Mouse (Mus musculus): Measurements from ENCODE around the gene Rab8a.
A peak's percentile ranks its signal among the peaks of the same experiment; 100 is the strongest.

The Rab8a gene

GRCm38 (mm10) chr8:72146556-72146955 is 14.4 kb upstream of the Rab8a start:
- no peak for DNase-seq (ENCODE audit: low spot score in 2 of 2)

DNA sequence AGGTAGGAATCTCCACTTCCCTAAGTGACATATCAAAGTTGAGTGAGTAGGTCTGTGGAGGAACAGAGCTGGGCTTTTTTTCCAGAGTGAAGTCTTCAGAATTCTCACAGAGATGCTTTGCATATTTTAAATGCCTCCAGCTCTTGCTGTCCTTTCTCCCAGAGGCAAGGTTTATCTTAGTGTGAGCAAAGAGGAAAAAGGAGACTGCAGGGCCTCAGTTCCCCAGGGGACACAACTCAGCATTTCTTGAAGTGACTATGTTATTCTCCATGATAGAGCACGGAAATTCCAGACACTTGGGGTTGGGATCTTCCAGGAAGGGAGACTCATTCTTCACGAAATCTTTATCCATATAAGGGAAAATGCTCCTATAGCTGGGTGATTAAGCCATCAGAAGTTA is 13.7 kb upstream of the Rab8a start:
- no peak for DNase-seq (ENCODE audit: low spot score in 2 of 2)

DNA sequence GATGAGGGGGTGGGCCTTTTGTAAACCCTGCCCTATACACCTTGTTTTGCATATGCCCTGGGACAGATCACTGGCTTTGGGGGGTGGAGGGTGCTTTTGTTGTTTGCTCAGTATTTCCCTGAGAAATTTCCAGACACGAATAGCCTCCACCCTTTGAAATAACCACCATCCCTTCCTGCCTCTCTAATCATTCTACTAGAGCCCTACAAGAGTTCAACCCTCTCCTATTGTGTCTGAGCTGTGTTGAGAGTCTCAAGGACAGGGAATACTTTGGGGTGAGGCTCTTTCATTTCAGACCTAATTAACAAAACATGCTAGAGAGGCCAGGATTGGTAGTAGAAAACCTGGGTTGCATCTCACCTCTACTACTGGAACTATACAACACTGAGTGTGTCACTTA is 11.9 kb upstream of the Rab8a start:
- no peak for DNase-seq (ENCODE audit: low spot score in 2 of 2)

- DNase-seq (ENCODE audit: low spot score in 2 of 2) = no peak
These were observed 9.5 kb upstream of the Rab8a start for GRCm38 (mm10) chr8:72151418-72152078.

GRCm38 (mm10) chr8:72153382-72153781 is 7.6 kb upstream of the Rab8a start:
- no peak for DNase-seq (ENCODE audit: low spot score in 2 of 2)

DNA sequence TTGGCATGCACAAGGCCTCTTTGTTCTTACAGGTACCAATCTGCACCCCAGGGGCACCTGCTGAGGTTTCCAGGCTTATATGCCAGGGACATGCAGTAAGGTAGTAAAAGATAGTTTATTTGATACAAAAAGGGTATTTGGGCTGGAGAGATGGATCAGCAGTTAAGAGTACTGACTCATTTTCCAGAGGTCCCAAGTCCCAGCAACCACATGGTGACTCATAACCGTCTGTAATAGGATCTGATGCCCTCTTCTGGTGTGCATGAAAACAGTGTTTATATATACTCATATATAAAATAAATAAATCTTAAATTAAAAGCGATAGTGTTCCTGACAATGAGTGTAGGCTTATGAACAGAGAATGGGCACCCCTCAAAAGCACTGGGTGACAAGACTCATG is 2.9 kb upstream of the Rab8a start:
- no peak for DNase-seq (ENCODE audit: low spot score in 2 of 2)

DNA sequence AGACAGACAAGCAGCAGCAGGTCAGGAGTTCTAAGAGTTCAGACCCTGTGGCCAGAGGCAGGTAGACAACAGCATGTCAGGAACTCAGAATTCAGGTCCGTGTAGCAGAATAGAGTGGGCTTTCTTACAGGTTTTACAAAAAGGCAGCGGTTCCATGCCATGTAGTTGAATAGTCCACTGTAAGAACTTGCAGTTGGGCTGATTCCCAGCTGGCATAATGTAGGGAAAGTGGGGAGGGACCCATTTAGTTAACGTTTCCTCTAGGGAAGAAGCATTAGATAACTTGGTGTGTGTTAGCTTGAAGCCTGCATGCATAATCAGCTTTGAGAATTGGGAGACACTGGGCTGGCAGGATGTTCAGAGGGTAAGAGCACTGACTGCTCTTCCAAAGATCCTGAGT is 2.3 kb upstream of the Rab8a start:
- no peak for DNase-seq (ENCODE audit: low spot score in 2 of 2)

DNA sequence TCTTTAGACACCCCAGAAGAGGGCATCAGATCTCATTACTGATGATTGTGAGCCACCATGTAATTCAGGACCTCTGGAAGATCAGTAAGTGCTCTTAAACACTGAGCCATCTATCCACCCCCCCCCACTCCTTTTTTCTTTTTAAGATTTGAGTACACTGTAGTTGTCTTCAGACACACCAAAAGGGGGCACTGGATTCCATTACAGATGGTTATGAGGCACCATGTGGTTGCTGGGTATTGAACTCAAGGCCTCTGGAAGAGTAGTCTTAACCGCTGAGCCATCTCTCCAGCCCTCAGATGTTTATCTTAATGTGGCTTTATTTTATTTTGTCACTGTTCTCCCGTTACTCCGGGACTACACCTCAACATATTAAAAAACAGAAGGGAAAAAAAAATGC is 993 bp upstream of the Rab8a start:
- DNase-seq (ENCODE audit: low spot score in 2 of 2) = no peak

DNA sequence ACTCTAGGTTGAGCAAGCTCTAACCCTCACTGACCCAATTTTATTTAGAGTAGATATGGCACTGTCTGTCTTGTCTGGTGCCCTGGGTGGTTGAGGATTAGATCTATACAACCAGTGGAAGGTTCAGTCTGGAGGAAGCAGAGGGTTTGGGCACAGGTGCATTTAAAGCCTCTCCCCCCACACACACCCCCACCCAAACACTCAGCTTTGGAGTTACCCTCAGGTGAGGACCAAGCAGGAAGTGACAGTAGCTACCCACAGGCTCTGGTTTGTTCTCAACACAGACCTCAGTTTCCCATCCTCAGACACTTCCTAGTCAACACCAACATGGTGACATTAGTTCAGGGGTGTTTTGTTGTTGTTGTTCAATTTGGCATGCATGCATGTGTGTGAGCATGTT is 1.8 kb downstream of the Rab8a start:
- DNase-seq (ENCODE audit: low spot score in 2 of 2) = no peak

DNA sequence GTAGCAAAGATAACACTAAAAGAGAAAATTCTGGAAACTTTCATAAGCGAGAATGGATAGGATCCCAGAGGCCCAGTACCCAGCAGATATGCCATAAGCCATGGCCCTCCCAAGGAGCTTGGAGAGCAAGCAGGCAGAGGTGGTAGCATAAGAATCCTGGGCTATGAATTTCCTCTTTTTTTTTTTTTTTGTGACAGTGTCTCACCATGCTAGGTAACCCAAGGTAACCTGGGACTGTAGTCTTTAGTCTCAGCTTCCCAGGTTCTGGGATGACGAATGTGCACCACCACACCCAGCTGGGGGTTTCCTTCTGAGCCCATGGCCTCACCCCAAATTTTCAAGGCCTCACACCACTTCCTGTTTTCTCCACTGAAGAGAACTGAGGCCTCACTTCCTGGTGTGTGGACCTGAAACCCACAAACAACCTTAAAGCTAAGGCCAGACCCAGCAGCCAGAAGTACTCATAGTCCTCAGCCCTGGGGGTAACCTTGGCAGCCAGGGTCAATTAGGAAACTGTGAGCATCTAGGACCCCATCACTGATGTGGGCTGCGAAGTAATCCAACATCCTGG is 8.2 kb downstream of the Rab8a start:
- DNase-seq (ENCODE audit: low spot score in 2 of 2) = no peak

DNA sequence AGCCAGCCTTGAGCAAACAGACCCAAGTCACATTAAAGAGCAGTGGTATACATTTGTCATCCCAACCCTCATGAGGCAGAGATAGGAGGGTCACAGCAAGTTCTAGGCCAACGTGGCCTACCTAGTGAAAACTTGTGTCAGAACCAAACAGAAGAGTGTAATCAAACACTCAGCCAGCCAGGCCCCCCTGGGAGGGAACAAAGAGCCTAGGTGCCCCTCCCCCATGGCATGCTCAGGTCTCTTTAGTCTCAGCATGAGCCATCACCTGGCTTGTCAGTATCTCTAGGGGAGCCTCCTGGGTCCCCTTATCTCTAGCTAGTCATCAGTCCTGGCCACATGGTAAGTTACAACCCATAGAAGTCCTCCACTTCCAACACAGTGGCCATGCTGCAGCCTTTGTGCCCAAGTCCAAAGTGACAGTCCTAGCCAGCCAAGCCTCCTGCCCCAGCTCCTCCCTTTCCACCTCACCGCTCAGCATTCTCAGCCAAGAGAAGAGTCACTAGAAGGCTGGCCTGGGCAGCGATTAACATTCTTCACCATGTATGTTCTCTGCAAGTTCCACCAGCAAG is 8.8 kb downstream of the Rab8a start:
- DNase-seq (ENCODE audit: low spot score in 2 of 2) = no peak

DNA sequence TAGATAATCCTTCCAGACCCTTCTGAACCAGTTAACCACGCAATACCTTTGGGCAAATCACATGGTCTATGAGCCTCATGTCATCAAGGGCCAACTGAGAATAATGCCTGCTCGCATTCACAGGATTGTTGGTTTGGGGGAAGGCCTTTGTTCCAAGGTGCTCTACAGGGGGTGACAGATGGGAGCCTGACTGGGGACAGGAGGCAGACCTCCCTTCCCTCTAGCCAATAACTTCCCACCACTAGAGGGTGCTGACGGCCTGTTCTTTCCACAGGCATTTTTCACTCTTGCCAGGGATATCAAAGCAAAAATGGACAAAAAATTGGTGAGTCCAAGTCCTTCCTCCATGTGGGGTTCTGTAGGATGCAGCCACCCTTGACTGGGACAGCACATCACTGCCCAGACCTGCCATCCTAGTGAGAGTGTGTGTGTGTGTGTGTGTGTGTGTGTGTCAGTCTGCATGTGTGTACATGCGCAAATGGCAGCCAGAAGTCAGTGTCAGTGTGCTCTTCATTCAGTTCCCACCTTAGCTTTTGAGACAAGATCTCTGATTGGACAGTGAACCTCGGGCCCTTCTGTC is 16.4 kb downstream of the Rab8a start:
- DNase-seq (ENCODE audit: low spot score in 2 of 2) = peak; percentile 62 to 81

DNA sequence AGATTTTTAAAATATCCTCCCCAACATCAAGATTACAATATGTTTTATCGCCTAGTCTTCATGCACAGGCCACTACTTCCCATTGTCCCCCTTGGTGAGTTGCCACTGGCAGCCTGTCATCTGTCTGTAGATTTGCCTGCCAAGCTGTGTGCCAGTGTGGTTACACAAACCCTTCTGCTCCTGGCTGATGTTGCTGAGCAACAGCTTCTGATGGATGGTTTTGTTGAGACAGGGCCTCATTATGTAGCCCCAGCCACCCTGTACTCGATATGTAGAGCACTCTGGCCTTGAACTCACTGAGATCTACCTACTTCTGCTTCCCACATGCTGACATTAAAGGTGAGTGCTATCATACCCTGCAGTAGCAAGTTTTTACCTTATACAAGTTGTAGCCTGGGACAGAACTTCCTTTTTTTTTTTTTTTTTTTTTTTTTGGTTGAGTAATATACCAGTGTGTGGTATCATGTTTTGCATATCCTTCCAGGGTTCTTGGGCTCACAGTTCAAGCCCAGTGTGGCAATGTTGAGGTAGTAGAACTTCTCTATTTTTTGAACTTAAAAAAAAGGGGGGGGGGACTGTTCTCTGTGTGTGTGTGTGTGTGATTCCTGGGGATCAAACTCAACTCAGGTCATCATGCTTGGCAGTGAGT is 22.7 kb downstream of the Rab8a start:
- peak; percentile 41 to 44 for DNase-seq (ENCODE audit: low spot score in 2 of 2)

DNA sequence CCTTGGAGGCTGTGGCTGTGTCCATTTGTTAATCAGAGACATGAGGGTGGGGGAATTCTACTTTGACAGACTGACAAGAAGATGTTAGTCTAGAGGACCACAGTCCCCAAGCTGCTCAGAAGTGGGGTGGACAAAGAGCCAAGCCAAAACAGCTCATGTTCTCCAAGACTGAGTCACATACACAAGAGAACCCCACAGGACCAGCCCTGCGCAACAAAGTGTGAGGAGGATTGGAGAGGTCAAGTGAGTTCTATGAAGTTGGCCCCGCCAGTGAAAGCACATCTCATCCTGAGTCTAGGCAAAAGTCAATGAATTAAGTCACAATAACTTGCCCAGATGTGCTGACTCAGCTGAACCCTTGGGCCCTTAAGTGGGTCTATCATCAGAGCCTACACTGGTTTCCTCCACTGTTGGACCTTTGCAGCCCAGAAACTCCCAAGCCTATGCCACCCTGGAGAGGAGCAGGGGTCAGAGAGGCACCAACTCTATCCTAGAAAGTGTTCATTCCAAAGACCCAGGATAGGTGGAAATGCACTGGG is 26.9 kb downstream of the Rab8a start:
- DNase-seq (ENCODE audit: low spot score in 2 of 2) = no peak

GRCm38 (mm10) chr8:72189417-72190214 is 28.6 kb downstream of the Rab8a start, which contains the start of gene Hsh2d:
Hsh2d (plus strand) TSS chr8:72189638.
- no peak for DNase-seq (ENCODE audit: low spot score in 2 of 2)

DNA sequence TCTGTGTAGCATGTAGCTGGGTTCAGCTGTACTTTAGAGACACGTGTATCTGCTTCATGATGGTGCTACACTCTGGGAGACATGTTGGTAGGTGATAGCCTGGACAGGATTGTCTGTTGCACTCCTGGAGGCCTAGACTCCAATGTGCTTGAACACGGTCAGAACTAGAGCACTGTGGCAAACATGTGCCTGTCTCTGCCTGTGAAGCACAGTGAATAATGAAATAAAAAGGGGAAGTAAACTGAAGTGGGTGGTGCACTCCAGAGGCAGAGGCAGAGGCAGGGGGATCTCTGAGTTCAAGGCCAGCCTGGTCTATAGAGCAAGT is 29.2 kb downstream of the Rab8a start:
- no peak for DNase-seq (ENCODE audit: low spot score in 2 of 2)

DNA sequence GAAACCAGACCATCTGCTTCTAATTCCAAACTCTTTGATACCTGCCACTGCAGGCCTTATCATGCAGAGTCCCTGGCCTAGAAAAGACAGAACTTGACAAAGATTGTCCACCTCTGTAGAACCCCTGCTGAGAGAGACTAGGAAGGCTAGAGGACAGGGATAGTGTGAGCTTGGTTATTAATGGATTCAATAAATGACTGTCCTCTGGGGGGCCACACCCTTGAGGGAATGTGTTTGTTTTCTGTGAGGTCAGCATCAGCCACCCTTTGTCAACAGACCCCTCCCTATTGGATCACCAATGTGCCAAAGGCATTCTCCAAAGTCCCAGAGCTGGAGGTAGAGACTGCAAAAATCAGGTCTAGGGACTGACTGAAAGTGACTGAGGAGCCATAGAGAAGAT is 31.1 kb downstream of the Rab8a start:
- DNase-seq (ENCODE audit: low spot score in 2 of 2) = no peak

DNA sequence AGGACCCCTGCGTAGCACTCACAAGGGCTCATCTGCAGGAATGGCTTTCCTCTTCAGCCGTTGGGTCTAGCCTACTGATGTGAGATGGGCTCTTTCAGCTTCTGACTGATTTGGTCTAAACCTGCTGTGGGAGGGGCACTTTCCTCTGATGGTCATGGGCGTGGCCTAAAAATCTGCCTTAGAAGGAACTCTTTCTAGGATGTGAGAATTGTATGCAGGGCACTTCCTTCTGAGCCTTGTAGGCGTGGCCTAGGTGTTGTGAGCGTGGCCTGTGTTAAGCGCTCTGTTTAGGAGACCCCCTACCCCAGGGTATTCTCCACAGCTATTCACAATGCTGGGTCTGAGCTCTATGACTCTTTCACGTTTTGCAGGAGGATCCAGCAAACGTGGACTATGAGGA is 37.0 kb downstream of the Rab8a start:
- DNase-seq (ENCODE audit: low spot score in 2 of 2) = no peak

DNA sequence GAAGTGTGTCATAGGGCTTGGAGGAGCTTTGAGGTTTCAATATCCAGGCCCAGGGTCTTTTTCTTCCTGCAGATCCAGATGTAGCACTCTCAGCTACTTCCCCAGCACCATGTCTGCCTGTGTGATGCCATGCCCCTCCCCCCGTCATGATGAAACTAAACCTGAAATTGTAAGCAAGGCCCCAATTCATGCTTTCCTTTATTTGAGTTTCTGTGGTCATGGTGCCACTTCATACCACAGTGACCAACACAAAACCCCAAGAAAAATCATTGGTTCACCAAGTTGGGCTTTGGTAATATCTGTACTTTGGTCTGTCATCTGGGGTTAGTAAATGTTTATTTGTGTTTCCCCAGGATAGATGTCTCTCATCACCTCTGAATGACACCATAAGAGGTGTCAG is 47.6 kb downstream of the Rab8a start:
- DNase-seq (ENCODE audit: low spot score in 2 of 2) = no peak

DNA sequence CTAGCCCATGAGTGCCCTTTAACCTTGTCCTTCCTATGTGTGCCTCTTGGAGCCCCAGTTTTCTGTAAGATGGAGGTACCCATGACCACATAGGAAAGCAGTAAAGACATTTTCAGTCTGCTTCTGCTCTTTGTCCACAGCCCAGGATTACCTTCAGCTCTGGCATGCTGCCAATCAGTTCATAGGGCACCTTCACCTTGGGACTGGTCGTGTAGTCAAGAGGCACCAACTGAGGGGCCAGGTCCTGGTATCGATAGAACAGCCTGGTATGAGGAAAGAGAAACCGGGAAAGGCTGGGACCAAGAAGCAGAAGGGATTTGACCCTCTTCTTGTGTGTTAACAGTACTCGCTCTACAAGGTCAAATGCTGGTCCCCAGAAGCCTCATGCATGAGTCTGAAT is 49.2 kb downstream of the Rab8a start:
- no peak for DNase-seq (ENCODE audit: low spot score in 2 of 2)

- DNase-seq (ENCODE audit: low spot score in 2 of 2) = no peak
These were observed 49.7 kb downstream of the Rab8a start for GRCm38 (mm10) chr8:72210710-72211109.

DNA sequence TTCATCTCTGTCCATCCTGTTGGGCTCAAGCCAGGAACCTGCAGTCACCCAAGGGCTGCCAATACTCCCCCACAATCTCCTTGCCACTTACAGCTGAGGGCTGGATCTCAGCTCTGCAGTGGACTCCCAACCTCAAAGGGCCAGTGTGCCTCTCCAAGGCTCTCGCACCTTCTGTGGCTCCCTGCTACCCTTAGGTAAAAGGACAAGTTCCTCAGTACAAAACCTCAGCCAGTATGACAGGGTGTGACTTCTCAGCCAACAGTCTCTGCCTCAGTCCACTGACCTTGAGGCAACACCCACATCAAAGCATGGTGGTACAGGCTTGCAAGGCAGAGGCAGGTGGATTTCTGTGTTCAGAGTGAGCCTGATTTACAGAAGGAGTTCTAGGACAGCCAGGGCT is 50.8 kb downstream of the Rab8a start:
- DNase-seq (ENCODE audit: low spot score in 2 of 2) = no peak
